Mouse (Mus musculus) layer of hippocampus, postnatal 14 days (tissue): ENCODE data around the gene Fam71e2. TPM values are rescaled to one million over a fixed set of nuclear protein-coding genes. Genes with fewer than 3 reads are reported as not detected.

Experiments used
- DNase-seq, 2 experiments: peaks; one replicate each; pipeline ENCODE4 v3.0.0; 2021 to 2022; ENCODE audit warnings: low spot score in 2 of 2, mixed read lengths in 1 of 2
- total RNA-seq, 2 experiments: library from RNA; stranded (reverse); gene quantifications; 2 replicates each; pipeline ENCODE4 v1.2.3; 2021

Fam71e2 gene
- total RNA-seq, 2 experiments from 2014 or later: not detected

- no peak for DNase-seq
Measured at GRCm38 (mm10) chr7:4779921-4780320, 8.8 kb upstream of the Fam71e2 start.

GRCm38 (mm10) chr7:4777851-4778637 is 6.9 kb upstream of the Fam71e2 start:
- DNase-seq: no peak

GRCm38 (mm10) chr7:4776861-4777830 is 6.0 kb upstream of the Fam71e2 start:
- no peak for DNase-seq

- DNase-seq: no peak
Measured at GRCm38 (mm10) chr7:4776131-4776530, 5.0 kb upstream of the Fam71e2 start.

- no peak for DNase-seq
Measured at GRCm38 (mm10) chr7:4764946-4765710, 6.0 kb downstream of the Fam71e2 start.

DNA sequence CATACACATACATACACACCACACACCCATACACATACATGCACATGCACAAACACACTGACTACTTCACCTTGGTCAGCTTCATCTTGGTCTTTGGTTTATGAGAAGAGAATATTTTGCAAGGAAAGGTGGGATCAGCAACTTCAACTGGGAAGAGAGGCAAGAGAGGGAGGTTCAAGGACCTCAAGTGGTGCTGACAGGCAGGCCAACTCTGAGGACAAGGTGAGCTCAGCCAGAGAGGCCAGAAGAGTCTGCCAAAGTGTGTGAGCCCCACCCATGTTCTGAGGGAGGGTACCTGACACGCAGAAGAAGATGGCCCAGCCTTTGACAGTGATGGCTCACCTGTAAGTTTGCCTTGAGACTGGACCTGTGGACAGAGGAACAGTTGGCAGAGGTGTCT is 11.4 kb downstream of the Fam71e2 start:
- DNase-seq: no peak

DNA sequence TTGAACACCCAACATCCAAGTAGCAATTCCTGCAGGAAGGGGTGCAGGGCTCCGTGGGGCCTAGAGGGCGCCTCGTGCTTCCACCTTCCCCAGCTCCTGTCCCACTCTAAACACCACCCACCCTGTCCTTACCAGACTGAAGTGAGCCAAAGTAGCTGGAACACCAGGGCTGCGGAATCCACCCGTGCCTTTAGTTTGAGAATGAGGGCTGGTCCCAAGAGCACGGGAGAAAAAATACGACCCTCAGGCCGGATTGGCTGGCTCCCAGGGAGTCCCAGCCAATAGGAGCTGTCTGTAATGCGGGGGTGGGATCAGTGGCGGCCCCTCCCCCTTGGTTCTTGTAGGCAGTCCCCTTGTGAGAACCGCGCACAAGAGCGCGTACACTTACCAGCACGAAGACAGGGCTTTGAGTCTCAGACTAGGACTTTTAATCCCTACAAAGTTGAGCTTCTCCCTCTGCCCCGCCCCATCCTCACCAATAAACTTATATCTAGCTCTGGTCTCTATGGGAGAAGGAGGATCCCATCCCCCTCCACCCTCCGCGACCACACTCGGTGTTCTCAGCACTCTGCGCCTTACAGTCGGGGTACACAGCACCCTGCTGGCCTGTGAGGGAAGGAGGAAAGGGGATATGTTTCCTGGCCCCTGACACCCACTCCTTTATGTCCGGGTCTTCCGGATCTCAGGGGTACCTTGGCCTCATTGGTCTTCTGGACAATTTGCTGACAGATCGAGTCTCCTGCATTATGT is 18.1 kb downstream of the Fam71e2 start, which contains the start of gene Cox6b2:
Gene Cox6b2, minus strand, starts transcription at position 274 of the 750 bp plus-strand sequence.
- peak; percentile 54 to 74 for DNase-seq

- no peak for DNase-seq
Measured at GRCm38 (mm10) chr7:4751971-4752820, 18.9 kb downstream of the Fam71e2 start.

- no peak for DNase-seq
Measured at GRCm38 (mm10) chr7:4749169-4749568, 21.9 kb downstream of the Fam71e2 start.

- no peak for DNase-seq
Measured at GRCm38 (mm10) chr7:4748321-4748720, 22.8 kb downstream of the Fam71e2 start.

DNA sequence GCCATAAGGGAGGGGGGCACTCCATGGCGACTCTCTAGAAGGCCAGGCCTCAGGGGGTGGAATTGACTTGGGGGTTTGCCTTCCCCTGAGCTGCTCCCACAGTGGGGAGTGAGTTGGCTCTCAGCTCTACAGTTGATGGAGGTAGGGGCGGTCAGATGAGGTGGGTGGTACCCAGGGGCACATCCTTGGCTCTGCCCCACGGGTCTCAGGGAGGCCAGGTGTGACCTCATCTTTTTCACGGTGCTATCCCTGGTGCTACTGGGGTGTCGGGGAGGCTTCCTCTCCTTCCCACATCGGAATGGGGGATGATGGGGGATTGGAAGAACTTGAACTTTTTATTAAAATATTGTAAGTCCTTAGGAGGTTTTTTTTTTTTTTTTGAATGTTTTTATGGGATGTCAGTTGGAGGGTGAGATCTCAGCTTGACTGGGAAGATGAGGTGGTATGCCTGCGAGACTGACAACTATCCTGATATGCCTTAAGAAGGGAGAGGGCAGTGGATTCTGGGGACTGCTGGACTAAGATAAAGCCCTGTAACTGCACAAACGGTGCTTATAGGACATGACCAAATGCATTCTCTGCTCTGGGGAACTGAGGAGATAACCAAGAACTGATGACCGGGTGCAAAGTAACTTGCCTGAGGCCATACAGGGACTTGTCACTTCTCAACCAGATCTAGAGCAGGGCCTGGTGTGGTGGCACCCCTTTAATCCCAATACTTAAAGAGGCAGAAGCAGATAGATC is 23.8 kb downstream of the Fam71e2 start:
- DNase-seq: no peak

GRCm38 (mm10) chr7:4746326-4746980 is 24.6 kb downstream of the Fam71e2 start:
- no peak for DNase-seq

DNA sequence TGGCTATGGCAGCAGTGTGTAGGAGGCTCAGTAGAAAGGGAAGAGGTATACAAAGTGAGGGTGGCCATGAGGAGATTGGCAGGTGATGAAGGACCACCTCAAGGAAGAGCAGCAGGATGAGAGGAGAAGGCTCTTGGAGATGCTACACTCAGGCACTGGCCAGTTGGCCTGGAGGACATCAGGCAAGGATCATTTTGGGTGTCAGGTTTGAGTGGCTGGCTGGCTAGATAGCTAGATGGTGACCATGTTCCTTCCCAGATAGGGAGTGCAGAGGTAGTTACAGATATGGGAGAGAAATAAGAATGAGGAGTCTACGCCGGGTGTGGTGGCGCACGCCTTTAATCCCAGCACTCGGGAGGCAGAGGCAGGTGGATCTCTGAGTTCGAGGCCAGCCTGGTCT is 26.2 kb downstream of the Fam71e2 start:
- no peak for DNase-seq

DNA sequence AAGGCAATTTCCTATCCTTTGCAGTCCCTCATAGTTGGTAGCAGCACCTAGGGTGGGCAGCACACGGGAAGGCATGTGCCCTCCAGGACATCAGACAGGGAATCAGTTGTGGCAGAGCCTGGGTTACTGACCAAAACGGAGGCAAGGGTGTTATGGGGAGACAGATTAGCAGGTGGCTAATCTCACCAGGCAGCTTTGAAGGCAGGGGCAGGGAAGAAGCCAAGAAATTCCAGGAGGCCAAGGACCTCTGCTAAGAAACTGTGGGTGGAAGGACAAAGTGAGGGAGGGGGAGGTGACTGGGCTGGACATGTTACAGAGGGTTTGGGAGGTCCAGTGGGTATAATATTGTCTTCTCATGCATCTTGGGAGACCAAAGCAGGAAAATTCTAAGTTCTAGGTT is 27.7 kb downstream of the Fam71e2 start:
- DNase-seq: no peak

- DNase-seq: no peak
Measured at GRCm38 (mm10) chr7:4742482-4742819, 28.7 kb downstream of the Fam71e2 start.

DNA sequence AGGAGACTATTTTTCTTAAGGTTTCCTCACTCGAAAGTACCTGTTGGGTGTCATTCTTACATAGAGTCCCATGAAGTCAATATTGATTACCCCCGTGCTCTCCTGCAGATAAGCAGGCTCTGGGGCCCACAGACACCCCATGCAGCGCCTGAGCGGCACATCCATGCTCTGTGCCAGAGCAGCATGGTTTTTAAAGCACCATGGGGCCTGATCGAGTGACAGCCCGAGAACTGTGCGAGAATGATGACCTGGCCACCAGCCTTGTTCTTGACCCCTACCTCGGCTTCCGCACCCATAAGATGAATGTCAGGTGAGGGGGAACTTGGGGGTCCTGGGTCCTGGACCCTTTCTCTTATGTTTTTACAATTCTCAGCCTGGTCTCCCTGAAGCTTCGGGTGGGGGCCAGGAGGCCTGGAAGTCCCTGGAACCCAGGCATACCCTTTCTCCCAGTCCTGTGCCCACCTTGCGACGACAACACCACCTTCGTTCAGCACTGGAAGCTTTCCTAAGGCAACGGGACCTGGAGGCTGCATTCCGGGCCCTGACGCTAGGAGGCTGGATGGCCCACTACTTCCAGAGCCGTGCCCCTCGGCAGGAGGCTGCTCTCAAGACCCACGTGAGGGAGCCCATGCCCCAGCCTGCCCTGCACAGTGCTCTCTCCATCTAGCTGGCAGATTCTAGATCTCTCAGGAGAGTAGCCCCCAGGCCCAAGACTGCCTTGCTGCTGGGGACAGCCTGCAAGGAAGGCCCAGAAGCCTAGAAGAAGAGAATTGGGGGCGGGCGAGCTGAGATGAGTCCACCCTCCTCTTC is 29.2 kb downstream of the Fam71e2 start:
- DNase-seq: no peak

DNA sequence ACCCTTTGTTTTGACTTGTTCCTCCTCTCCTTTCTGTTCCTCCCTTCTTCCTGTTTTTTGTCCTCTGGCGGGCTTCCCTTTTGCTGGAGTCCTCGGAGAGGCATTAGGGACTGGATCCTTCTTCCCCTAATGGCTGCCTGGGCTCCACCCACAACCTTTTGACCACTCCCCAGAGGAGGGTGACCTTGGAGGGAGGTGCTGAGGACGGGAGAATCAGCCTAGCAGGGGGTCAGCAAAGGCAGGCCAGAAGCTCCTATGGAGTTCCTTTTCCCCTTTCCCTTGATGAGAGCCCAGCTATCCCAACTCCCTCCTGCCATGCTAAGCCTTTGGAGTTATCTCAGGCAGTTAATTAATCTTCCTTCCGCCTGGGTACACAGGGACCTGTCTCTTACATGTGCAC is 30.0 kb downstream of the Fam71e2 start:
- DNase-seq: peak; percentile 27 to 40

- no peak for DNase-seq
Measured at GRCm38 (mm10) chr7:4740309-4740727, 30.8 kb downstream of the Fam71e2 start.
